ENCODE assay signal across 9 mouse cellular contexts in genomic region chr19:3913692-3914091, GRCm38 (mm10). TPM values are rescaled to one million over a fixed set of nuclear protein-coding genes. Genes with fewer than 3 reads are reported as not detected.
A peak's percentile ranks its signal among the peaks of the same experiment; 100 is the strongest.
DNase-seq lines count a peak whose midpoint lies in the region; ATAC-seq and TF ChIP-seq lines count a peak whose summit lies in the region.
"Had no signal": no experiment of that assay in that cellular context is flagged by ENCODE, and none has a peak within 500 bp of the region (broad histone marks: within the 10 kb centered on the region; RNA-seq: fewer than 3 reads in every experiment).

No protein-coding gene starts in this region.

- no peak for TF ChIP-seq CTCF in gastrocnemius, adult 2 months (IDR thresholded peaks at IDR 0.05)
- TF ChIP-seq CTCF in thymus, adult 2 months (IDR thresholded peaks at IDR 0.05; ENCODE audit: borderline replicate concordance, control insufficient read depth, extremely low read depth, insufficient read depth, low read length, poor library complexity): no peak

- peaks cover 17% of the 10 kb centered on the region for H3K4me1 ChIP-seq in thymus, adult 2 months (replicated peaks; ENCODE audit: control insufficient read depth, insufficient read depth, low read length)
- H3K4me1 ChIP-seq in liver, embryonic 12.5 days: peaks cover 36% of the 10 kb centered on the region

- no peak for TF ChIP-seq POLR2A in thymus, adult 2 months (IDR thresholded peaks at IDR 0.05; ENCODE audit: control insufficient read depth, extremely low read depth, insufficient read depth, low read length, poor library complexity)

- peak overlapping the region; percentile 99 for H3K27ac ChIP-seq in gastrocnemius, adult 2 months
- H3K27ac ChIP-seq in thymus, adult 2 months (ENCODE audit: control insufficient read depth, insufficient read depth, low read length): no peak overlapping the region; the same call in 1 of the 2 replicates
- peak overlapping the region; percentile 77 for H3K27ac ChIP-seq in liver, embryonic 12.5 days

- H3K36me3 ChIP-seq in thymus, adult 2 months (ENCODE audit: control insufficient read depth, insufficient read depth, low read length): no peaks in the 10 kb centered on the region; the same call in 1 of the 2 replicates
- H3K36me3 ChIP-seq in liver, embryonic 12.5 days: peaks cover 24% of the 10 kb centered on the region

- intact Hi-C loops in gastrocnemius, adult 2 months (cut with DNase I): loop anchor here (5.0 kb wide), 2 partner anchors 61 to 141 kb away; partner anchors contain the start of gene Chka

- no peaks in the 10 kb centered on the region for H3K27me3 ChIP-seq in thymus, adult 2 months (ENCODE audit: control insufficient read depth, insufficient read depth, low read length)
- H3K27me3 ChIP-seq in liver, embryonic 12.5 days (replicated peaks): no peaks in the 10 kb centered on the region

- peak overlapping the region; percentile 78 for H3K4me3 ChIP-seq in gastrocnemius, adult 2 months
- H3K4me3 ChIP-seq in thymus, adult 2 months (ENCODE audit: control insufficient read depth, insufficient read depth, low read length): 0 out of 2 replicates have a peak overlapping the region, but pooled peaks have one; percentile 3
- peak overlapping the region; percentile 76 for H3K4me3 ChIP-seq in liver, embryonic 12.5 days

- H3K4me2 ChIP-seq in liver, embryonic 12.5 days: peak overlapping the region; percentile 77

- DNase-seq in gastrocnemius, adult 2 months: no peak
- no peak for DNase-seq in gastrocnemius, postnatal 4 days (ENCODE audit: low spot score in 2 of 2)
- no peak for DNase-seq in thymus, adult 2 months
- DNase-seq in thymus, postnatal 10 days (ENCODE audit: low spot score in 2 of 2): no peak
- DNase-seq in right cerebral cortex, postnatal 25 days: no peak
- DNase-seq in layer of hippocampus, postnatal 25 days (ENCODE audit: extremely low spot score in 1 of 2, low spot score in 1 of 2): no peak
- DNase-seq in spleen, postnatal 14 days (ENCODE audit: low spot score in 2 of 2): no peak
- DNase-seq: cerebellum, postnatal 25 days had no signal

- H3K9me3 ChIP-seq in liver, embryonic 12.5 days (replicated peaks): no peaks in the 10 kb centered on the region

- WGBS in thymus, adult 2 months: 81% methylated on average over 8 of the region's 8 CpGs
- WGBS in liver, embryonic 12.5 days (ENCODE audit: insufficient replicate concordance): 73% methylated on average over 8 of the region's 8 CpGs

- no peak for ATAC-seq in liver, embryonic 12.5 days

- peak overlapping the region; percentile 71 for H3K9ac ChIP-seq in liver, embryonic 12.5 days

RNA-seq across cellular contexts. Expression of gene Ndufs8, which starts 1.1 kb away (rescaled TPM):
- 100 to 1,000 TPM; 211 to 334 TPM for total RNA-seq in gastrocnemius, adult 2 months (2021)
- 100 to 1,000 TPM; 182 to 186 TPM for total RNA-seq in gastrocnemius, postnatal 4 days (2021)
- polyA plus RNA-seq in thymus, adult 2 months (2012; rRNA removed): 287 and 340 TPM in 2 replicates
- 197 and 218 TPM in 2 replicates for polyA plus RNA-seq in liver, embryonic 12.5 days (2016; fragmentation: Nextera tagmentation; extraction: Ambion mirVana)
- total RNA-seq in layer of hippocampus, postnatal 25 days (2021): 100 to 1,000 TPM; 134 to 151 TPM

RNA-seq across cellular contexts. Expression of gene Tcirg1, which starts 6.8 kb away (rescaled TPM):
- 1 to 10 TPM; 5.1 to 5.8 TPM for total RNA-seq in gastrocnemius, adult 2 months (2021)
- 10 to 100 TPM; 25.9 to 34.5 TPM for total RNA-seq in gastrocnemius, postnatal 4 days (2021)
- 270 and 293 TPM in 2 replicates for polyA plus RNA-seq in thymus, adult 2 months (2012; rRNA removed)
- 24.7 and 26.1 TPM in 2 replicates for polyA plus RNA-seq in liver, embryonic 12.5 days (2016; fragmentation: Nextera tagmentation; extraction: Ambion mirVana)
- total RNA-seq in layer of hippocampus, postnatal 25 days (2021): 10 to 100 TPM; 17.3 to 21.5 TPM

RNA-seq across cellular contexts. Expression of gene Aldh3b1, which starts 15.9 kb away (rescaled TPM):
- total RNA-seq in gastrocnemius, adult 2 months (2021): under 1 TPM; 0.77 to 0.98 TPM
- total RNA-seq in gastrocnemius, postnatal 4 days (2021): 1 to 10 TPM; 6.7 to 7.1 TPM
- polyA plus RNA-seq in thymus, adult 2 months (2012; rRNA removed): 10.2 and 11.7 TPM in 2 replicates
- polyA plus RNA-seq in liver, embryonic 12.5 days (2016; fragmentation: Nextera tagmentation; extraction: Ambion mirVana): 1.8 and 1.9 TPM in 2 replicates
- 1 to 10 TPM; 3.5 to 4.4 TPM for total RNA-seq in layer of hippocampus, postnatal 25 days (2021)

RNA-seq across cellular contexts. Expression of gene Unc93b1, which starts 21.3 kb away (rescaled TPM):
- total RNA-seq in gastrocnemius, adult 2 months (2021): 1 to 10 TPM; 3.6 to 6.4 TPM
- total RNA-seq in gastrocnemius, postnatal 4 days (2021): 10 to 100 TPM; 25.8 to 26.8 TPM
- polyA plus RNA-seq in thymus, adult 2 months (2012; rRNA removed): 147 and 174 TPM in 2 replicates
- 14.3 and 15.3 TPM in 2 replicates for polyA plus RNA-seq in liver, embryonic 12.5 days (2016; fragmentation: Nextera tagmentation; extraction: Ambion mirVana)
- 10 to 100 TPM; 16.7 to 20.6 TPM for total RNA-seq in layer of hippocampus, postnatal 25 days (2021)

RNA-seq across cellular contexts. Expression of gene Aldh3b3, which starts 44.8 kb away (rescaled TPM):
- not detected for total RNA-seq in gastrocnemius, adult 2 months (2021)
- total RNA-seq in gastrocnemius, postnatal 4 days (2021): under 1 TPM; 0.08 to 0.12 TPM
- polyA plus RNA-seq in thymus, adult 2 months (2012; rRNA removed): 0.33 and 0.97 TPM in 2 replicates
- 0.04 TPM in 1 of 2 replicates, not detected in the other for polyA plus RNA-seq in liver, embryonic 12.5 days (2016; fragmentation: Nextera tagmentation; extraction: Ambion mirVana)
- not detected for total RNA-seq in layer of hippocampus, postnatal 25 days (2021)

Comparison
In these comparisons a context has a peak if more than half of its experiments do, and no peak if none do; other contexts are left out.
1. H3K4me3 ChIP-seq: peak in every context shown above with its lines; median percentile 78 in gastrocnemius, adult 2 months; 76 in liver, embryonic 12.5 days; 3 in thymus, adult 2 months.